Mouse (Mus musculus) ES-E14 (cell line): ENCODE measurements around the gene Clp1. TPM values are rescaled to one million over a fixed set of nuclear protein-coding genes. Genes with fewer than 3 reads are reported as not detected.

ENCODE experiments used
- DNase-seq: peaks from one replicate; pipeline ENCODE4 v3.0.0-alpha.2; 2013; ENCODE audit warnings: low read depth, low spot score
- H3K27ac ChIP-seq: 2 replicates; pipeline ENCODE4 v1.5.1; 2012; ENCODE audit warnings: low read depth, mild to moderate bottlenecking, low read length, moderate library complexity, mixed read lengths; ENCODE audit not compliant: poor library complexity, insufficient read depth, severe bottlenecking
- H3K36me3 ChIP-seq: 2 replicates; pipeline ENCODE4 v1.6.1; 2012; ENCODE audit warnings: mild to moderate bottlenecking, low read length, moderate library complexity, mixed read lengths; ENCODE audit not compliant: control insufficient read depth, poor library complexity, insufficient read depth, severe bottlenecking
- H3K4me1 ChIP-seq, 2 experiments: fragments of 150-350 bp in 1 of 2; sonication (generic) in 1 of 2; 2 replicates each; pipeline ENCODE4 v1.6.1; 2012; ENCODE audit warnings: low read length in 2 of 2, mild to moderate bottlenecking in 1 of 2, mixed read lengths in 1 of 2; ENCODE audit not compliant: control insufficient read depth in 2 of 2, insufficient read depth in 2 of 2, poor library complexity in 1 of 2
- H3K4me3 ChIP-seq, 2 experiments: fragments of 150-350 bp in 1 of 2; sonication (generic) in 1 of 2; 2 replicates each; pipeline ENCODE4 v1.5.1; 2012; ENCODE audit warnings: low read length in 2 of 2, low read depth in 1 of 2, mild to moderate bottlenecking in 1 of 2, mixed read lengths in 1 of 2; ENCODE audit not compliant: insufficient read depth in 1 of 2, poor library complexity in 1 of 2, severe bottlenecking in 1 of 2
- H3K9ac ChIP-seq: 2 replicates; pipeline ENCODE4 v1.6.1; 2012; ENCODE audit warnings: low read depth, mild to moderate bottlenecking, low read length, mixed read lengths; ENCODE audit not compliant: poor library complexity, insufficient read depth, severe bottlenecking
- H3K9me3 ChIP-seq: fragments of 150-350 bp; sonication (generic); 2 replicates; pipeline ENCODE4 v1.6.1; 2012; ENCODE audit warnings: low read depth, mild to moderate bottlenecking, low read length; ENCODE audit not compliant: control insufficient read depth, insufficient read depth
- CHD2 ChIP-seq: IDR thresholded peaks from 2 replicates; pipeline ENCODE4 v1.6.1; 2014; ENCODE audit warnings: mild to moderate bottlenecking, low read depth, low read length, inconsistent platforms
- HCFC1 ChIP-seq: IDR thresholded peaks from 2 replicates; pipeline ENCODE4 v1.6.1; 2012; ENCODE audit warnings: low read length, inconsistent platforms, borderline replicate concordance; ENCODE audit not compliant: insufficient read depth
- MAFK ChIP-seq: IDR thresholded peaks from 2 replicates; pipeline ENCODE4 v1.6.1; 2014; ENCODE audit warnings: mild to moderate bottlenecking, low read depth, low read length, inconsistent platforms; ENCODE audit not compliant: insufficient read depth
- ZC3H11A ChIP-seq: IDR thresholded peaks from 2 replicates; pipeline ENCODE4 v1.6.1; 2012; ENCODE audit warnings: low read depth, mild to moderate bottlenecking, inconsistent platforms, low read length, borderline replicate concordance
- ZNF384 ChIP-seq: IDR thresholded peaks from 2 replicates; pipeline ENCODE4 v1.6.1; 2012; ENCODE audit warnings: low read depth, low read length, inconsistent platforms
- in situ Hi-C, 2 experiments: fragments of 600-800 bp; cut with MboI; formaldehyde crosslinking; loops; one replicate each; pipeline ENCODE4 v1.15.1; 2025; ENCODE audit warnings: low sequenced_read_pairs in 2 of 2, inconsistent platforms in 1 of 2; ENCODE audit not compliant: unreplicated experiment in 2 of 2
- total RNA-seq: library from RNA; depleted of rRNA; stranded (reverse); fragments of 300-350 nt; gene quantifications from 2 replicates; pipeline ENCODE4 v1.2.3, GENCODE M21; 2012; rRNA removed

The Clp1 gene
- total RNA-seq, 1 experiment = 36.4 TPM

DNA sequence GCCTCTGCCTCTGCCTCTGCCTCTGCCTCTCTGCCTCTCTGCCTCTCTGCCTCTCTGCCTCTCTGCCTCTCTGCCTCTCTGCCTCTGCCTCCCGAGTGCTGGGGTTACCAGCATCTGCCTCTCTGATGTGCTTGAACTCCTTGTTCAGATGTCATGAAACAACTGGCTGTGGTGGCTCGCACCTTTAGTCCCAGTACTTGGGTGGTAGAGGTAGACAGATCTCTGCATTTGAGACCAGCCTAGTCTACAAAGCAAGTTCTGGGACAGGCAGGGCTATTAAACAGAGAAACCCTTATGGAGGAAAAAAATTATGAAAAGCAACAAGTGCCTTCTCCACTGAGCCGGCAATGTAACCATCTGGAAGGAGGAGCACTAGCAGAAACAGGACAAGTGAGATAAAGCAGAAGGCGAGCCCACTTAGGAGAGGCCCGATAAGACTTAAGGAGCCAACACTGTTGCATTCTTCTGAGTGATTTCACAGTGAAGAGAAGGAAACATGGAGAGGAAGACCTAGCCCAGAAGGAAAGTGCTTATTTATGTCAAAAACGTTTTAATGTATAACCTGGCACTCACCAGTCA is 44.5 kb downstream of the Clp1 start:
- H3K27ac ChIP-seq = no peak overlapping the region
- H3K9ac ChIP-seq = no peak overlapping the region
- H3K9me3 ChIP-seq = no peaks in the 10 kb centered on the region
- in situ Hi-C loops = no loop called here
- no peak for TF ChIP-seq MAFK
- H3K4me3 ChIP-seq = no peak overlapping the region
- peaks cover 8% of the 10 kb centered on the region for H3K36me3 ChIP-seq
- H3K4me1 ChIP-seq = peaks cover 0 to 2% of the 10 kb centered on the region in 2 experiments; a peak in 2 of 4 replicates
- DNase-seq = no peak

DNA sequence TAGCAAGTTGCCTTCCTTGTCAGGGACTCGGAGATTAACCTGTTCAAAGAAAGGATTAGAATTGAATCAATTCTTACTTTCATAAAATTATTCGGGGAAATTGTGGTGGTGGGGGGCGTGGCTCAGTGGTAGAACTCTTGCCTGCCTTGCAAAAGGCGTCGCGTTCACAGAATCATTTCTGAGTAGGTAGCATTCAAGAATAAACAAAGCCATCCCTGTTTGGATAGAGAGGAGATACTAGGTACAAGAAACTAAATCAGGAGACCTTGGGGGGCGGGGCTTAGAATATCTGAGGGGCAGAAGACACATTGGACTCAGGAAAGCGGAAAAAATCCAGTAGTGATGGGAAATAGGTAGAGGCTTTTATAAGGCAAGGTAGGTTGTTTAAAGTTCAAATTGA is 48.1 kb downstream of the Clp1 start, which contains the start of gene Tmx2:
Gene Tmx2, minus strand, starts transcription at position 125 of the 400 bp plus-strand sequence.
- Histone ChIP-seq H3K36me3 (peaks cover 15% of the 10 kb centered on the region), H3K27ac (peak within 1 kb of the TSS; percentile 73; the same call in 1 of the 2 replicates), H3K4me1 (peaks cover 2 to 5% of the 10 kb centered on the region in 2 experiments; a peak in 2 of 4 replicates), H3K9ac (peak within 1 kb of the TSS; percentile 86), H3K9me3 (no peaks in the 10 kb centered on the region), H3K4me3 (peak within 1 kb of the TSS; percentile 93 to 96)
- TF ChIP-seq MAFK (no peak), HCFC1 (no peak)
- in situ Hi-C loops = no loop called here
- no peak for DNase-seq

DNA sequence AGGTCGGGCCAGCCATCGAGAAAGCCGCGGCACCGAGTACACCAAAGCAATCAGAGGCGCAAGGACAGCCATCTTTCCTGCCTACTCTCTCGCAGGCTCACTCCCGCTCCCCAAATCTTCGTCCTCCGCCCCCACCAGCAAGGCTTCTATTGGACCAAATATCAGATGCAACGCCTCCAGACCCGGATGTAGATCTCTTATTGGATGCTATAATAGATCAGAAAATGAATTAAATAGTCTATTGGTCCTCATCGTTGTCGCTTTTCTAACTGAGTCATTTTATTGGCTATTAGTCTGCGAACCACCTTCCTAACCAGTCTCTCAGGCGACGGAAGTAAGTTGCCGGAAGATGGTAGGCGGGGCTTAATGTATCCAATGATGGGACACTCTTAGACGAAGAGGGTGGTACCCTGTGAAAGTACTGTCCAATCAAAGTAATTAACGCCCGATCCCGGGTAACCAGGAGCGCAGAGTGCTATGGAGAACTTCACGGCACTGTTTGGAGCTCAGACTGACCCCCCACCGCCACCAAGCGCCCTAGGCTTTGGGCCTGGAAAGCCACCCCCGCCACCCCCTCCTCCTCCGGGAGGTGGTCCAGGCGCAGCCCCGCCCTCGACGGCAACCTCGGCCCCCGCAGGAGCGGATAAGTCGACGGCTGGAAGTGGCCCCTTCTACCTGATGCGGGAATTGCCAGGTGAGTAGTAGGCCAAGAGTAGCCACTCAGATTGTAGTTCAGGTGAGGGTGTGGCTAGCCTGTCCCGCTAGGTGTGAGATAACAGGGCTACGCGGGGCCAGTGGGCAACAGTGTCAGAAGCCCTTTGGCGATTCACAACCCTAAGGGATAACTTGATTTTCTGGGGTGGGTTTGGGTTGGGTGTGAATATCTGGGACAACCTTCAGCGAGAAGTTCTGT is 48.9 kb downstream of the Clp1 start, which contains the start of the genes Gm28635 and Med19:
Gene Gm28635, minus strand, starts transcription at position 74 of the 913 bp plus-strand sequence.
Gene Med19, plus strand, starts transcription at position 435 of the 913 bp plus-strand sequence.
- TF ChIP-seq CHD2 (peak; percentile 94), ZC3H11A (no peak), HCFC1 (0 out of 2 replicates have a peak, but pooled peaks have one; percentile 4), MAFK (no peak), ZNF384 (no peak)
- Histone ChIP-seq H3K9ac (peak within 1 kb of the TSS; percentile 86), H3K4me1 (peaks cover 2 to 5% of the 10 kb centered on the region in 2 experiments; a peak in 2 of 4 replicates), H3K9me3 (no peaks in the 10 kb centered on the region), H3K4me3 (peak within 1 kb of the TSS; percentile 93 to 96), H3K36me3 (peaks cover 19% of the 10 kb centered on the region), H3K27ac (peak within 1 kb of the TSS; percentile 73; the same call in 1 of the 2 replicates)
- DNase-seq = peak; percentile 99
- in situ Hi-C loops = no loop called here

DNA sequence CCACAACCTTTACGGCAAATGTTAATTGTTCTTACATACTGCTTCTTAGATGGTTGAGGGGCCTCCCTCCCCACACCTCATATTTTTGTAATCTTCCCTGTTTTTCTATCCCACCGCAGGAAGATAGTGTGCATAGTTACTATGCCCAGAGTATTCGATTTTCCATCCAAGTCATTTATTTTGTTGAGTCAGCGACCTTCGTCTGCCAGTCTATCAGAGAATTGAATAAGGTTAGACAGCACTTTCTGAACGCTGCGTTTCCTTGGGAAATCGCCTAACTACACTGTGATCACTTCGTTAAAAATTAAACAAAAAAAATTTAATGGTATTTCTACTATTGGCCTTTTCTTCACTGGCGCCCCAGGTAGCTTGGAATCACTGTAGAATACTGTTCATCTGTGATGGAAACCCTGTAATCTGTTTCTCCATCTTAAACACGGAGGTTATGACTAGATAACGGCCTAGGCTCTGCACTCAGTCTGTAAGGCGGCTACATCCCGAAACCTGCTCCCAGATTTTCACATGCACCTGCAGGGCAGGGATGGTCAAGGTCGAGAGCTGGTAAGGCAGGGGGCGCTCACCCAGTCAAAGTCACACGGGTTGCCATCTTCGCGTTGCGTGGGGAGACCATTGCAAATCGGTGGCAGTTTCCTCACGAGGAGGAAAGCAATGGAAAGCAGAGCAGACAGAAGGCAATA is 49.7 kb downstream of the Clp1 start:
- Histone ChIP-seq H3K4me1 (peaks cover 2 to 5% of the 10 kb centered on the region in 2 experiments; a peak in 2 of 4 replicates), H3K9ac (peak overlapping the region; percentile 81), H3K9me3 (no peaks in the 10 kb centered on the region), H3K27ac (no peak overlapping the region; the same call in 1 of the 2 replicates), H3K36me3 (peaks cover 24% of the 10 kb centered on the region), H3K4me3 (peak overlapping the region; percentile 81 to 84)
- TF ChIP-seq HCFC1 (peak; percentile 53; the same call in 1 of the 2 replicates), MAFK (peak; percentile 67), ZNF384 (no peak), ZC3H11A (no peak), CHD2 (no peak)
- DNase-seq = peak; percentile 59
- in situ Hi-C loops = no loop called here

Other genes starting within 250 kb of the Clp1 start
- 48.2 and 51.5 TPM in 2 replicates for gene Ctnnd1, start 76.6 kb downstream of the Clp1 start, total RNA-seq
- 3.2 and 3.6 TPM in 2 replicates for gene Btbd18, start 68.3 kb downstream of the Clp1 start, total RNA-seq
- gene Selenoh, start 56.6 kb downstream of the Clp1 start, total RNA-seq = 546 and 589 TPM in 2 replicates
- 1.1 and 2.7 TPM in 2 replicates for gene Gm28635, start 49.3 kb downstream of the Clp1 start, total RNA-seq
- gene Med19, start 48.9 kb downstream of the Clp1 start, total RNA-seq = 17.1 and 31.4 TPM in 2 replicates
- 160 and 193 TPM in 2 replicates for gene Tmx2, start 48.2 kb downstream of the Clp1 start, total RNA-seq
- 34.8 and 39.0 TPM in 2 replicates for gene Zdhhc5, start 12.2 kb downstream of the Clp1 start, total RNA-seq
- gene Ypel4, start 6.7 kb upstream of the Clp1 start, total RNA-seq = 0.89 and 1.8 TPM in 2 replicates
- gene Gm19426, start 16.3 kb upstream of the Clp1 start, total RNA-seq = 13.1 and 14.6 TPM in 2 replicates
- gene Serping1, start 48.1 kb upstream of the Clp1 start, total RNA-seq = 6.3 and 12.2 TPM in 2 replicates
- gene Ube2l6, start 71.5 kb upstream of the Clp1 start, total RNA-seq = 0.58 and 1.9 TPM in 2 replicates
- gene Smtnl1, start 95.3 kb upstream of the Clp1 start, total RNA-seq = 4.4 and 4.9 TPM in 2 replicates
- gene Timm10, start 99.6 kb upstream of the Clp1 start, total RNA-seq = 60.2 and 73.5 TPM in 2 replicates
- gene Slc43a1, start 111.5 kb upstream of the Clp1 start, total RNA-seq = 30.2 and 47.0 TPM in 2 replicates
- gene Rtn4rl2, start 159.4 kb upstream of the Clp1 start, total RNA-seq = 0.79 and 0.80 TPM in 2 replicates
- 12.9 and 13.8 TPM in 2 replicates for gene Slc43a3, start 209.2 kb upstream of the Clp1 start, total RNA-seq